Mouse (Mus musculus) myocyte (in vitro differentiated cells): ENCODE measurements around the gene Tarbp2. TPM values are rescaled to one million over a fixed set of nuclear protein-coding genes. Genes with fewer than 3 reads are reported as not detected.

Experiments used
- H3K27me3 ChIP-seq: one replicate; pipeline ENCODE4 v1.6.1; 2011; ENCODE audit not compliant: control insufficient read depth, insufficient read depth, insufficient read length
- H3K36me3 ChIP-seq: one replicate; pipeline ENCODE4 v1.6.1; 2011; ENCODE audit not compliant: control insufficient read depth, insufficient read depth
- H3K4me2 ChIP-seq: one replicate; pipeline ENCODE4 v1.6.1; 2011; ENCODE audit warnings: low read depth, control low read depth
- H3K4me3 ChIP-seq: one replicate; pipeline ENCODE4 v1.5.1; 2011; ENCODE audit warnings: mild to moderate bottlenecking, control low read depth, moderate library complexity
- H3K79me2 ChIP-seq: one replicate; pipeline ENCODE4 v1.6.1; 2011; ENCODE audit not compliant: control insufficient read depth, insufficient read depth
- H3ac ChIP-seq: one replicate; pipeline ENCODE4 v1.6.1; 2011; ENCODE audit not compliant: control insufficient read depth, insufficient read length
- CEBPB ChIP-seq: IDR thresholded peaks from 2 replicates; pipeline ENCODE4 v1.6.1; 2011; ENCODE audit warnings: mild to moderate bottlenecking, moderate library complexity; ENCODE audit not compliant: poor library complexity, insufficient read depth, severe bottlenecking
- E2F4 ChIP-seq: IDR thresholded peaks from one replicate; pipeline ENCODE4 v1.6.1; 2011; ENCODE audit warnings: mild to moderate bottlenecking, control low read depth, moderate library complexity; ENCODE audit not compliant: insufficient read depth
- MAX ChIP-seq: IDR thresholded peaks from one replicate; pipeline ENCODE4 v1.6.1; 2011; ENCODE audit warnings: low read depth, mild to moderate bottlenecking, control low read depth
- MYOD1 ChIP-seq, 3 experiments: IDR thresholded peaks; one replicate each; pipeline ENCODE4 v1.6.1; 2011; ENCODE audit warnings: control low read depth in 2 of 3, low read depth in 2 of 3, mild to moderate bottlenecking in 2 of 3, moderate library complexity in 1 of 3; ENCODE audit not compliant: insufficient read length in 2 of 3, control insufficient read depth in 1 of 3
- MYOG ChIP-seq, 3 experiments: IDR thresholded peaks; one replicate each; pipeline ENCODE4 v1.6.1; 2011; ENCODE audit warnings: control low read depth in 2 of 3, low read depth in 2 of 3, mild to moderate bottlenecking in 2 of 3; ENCODE audit not compliant: insufficient read length in 2 of 3, control insufficient read depth in 1 of 3, insufficient read depth in 1 of 3
- POLR2A ChIP-seq: IDR thresholded peaks from one replicate; pipeline ENCODE4 v1.6.1; 2011; ENCODE audit warnings: low read depth, mild to moderate bottlenecking, control low read depth, moderate library complexity; ENCODE audit not compliant: insufficient read length
- POLR2AphosphoS2 ChIP-seq: IDR thresholded peaks from one replicate; pipeline ENCODE4 v1.6.1; 2011; ENCODE audit warnings: low read depth, control low read depth; ENCODE audit not compliant: insufficient read length
- REST ChIP-seq: IDR thresholded peaks from one replicate; pipeline ENCODE4 v1.6.1; 2011; ENCODE audit warnings: mild to moderate bottlenecking, control low read depth, moderate library complexity; ENCODE audit not compliant: insufficient read depth, insufficient read length
- SRF ChIP-seq: IDR thresholded peaks from one replicate; pipeline ENCODE4 v1.6.1; 2011; ENCODE audit warnings: low read depth; ENCODE audit not compliant: control insufficient read depth, insufficient read length
- TCF12 ChIP-seq: IDR thresholded peaks from one replicate; pipeline ENCODE4 v1.6.1; 2011; ENCODE audit warnings: mild to moderate bottlenecking, control low read depth; ENCODE audit not compliant: poor library complexity, insufficient read depth, severe bottlenecking
- TCF3 ChIP-seq: IDR thresholded peaks from one replicate; pipeline ENCODE4 v1.6.1; 2011; ENCODE audit warnings: low read depth, control low read depth; ENCODE audit not compliant: insufficient read length
- USF1 ChIP-seq: IDR thresholded peaks from one replicate; pipeline ENCODE4 v1.6.1; 2011; ENCODE audit warnings: low read depth, mild to moderate bottlenecking, control low read depth, moderate library complexity
- polyA plus RNA-seq: library from polyadenylated mRNA; unstranded; fragments of >200 nt; fragmentation: generic; extraction: Trizol; gene quantifications from one replicate; pipeline ENCODE4 v1.2.1, GENCODE M21; 2012; ENCODE audit warnings: missing spikeins

Tarbp2 gene
- polyA plus RNA-seq, 1 experiment = 76.2 TPM

- H3K36me3 ChIP-seq = peaks cover 60% of the 10 kb centered on the region
- H3K4me2 ChIP-seq = no peak overlapping the region
- no peaks in the 10 kb centered on the region for H3K27me3 ChIP-seq
- TF ChIP-seq REST (no peak), SRF (no peak), TCF12 (no peak), TCF3 (no peak), E2F4 (no peak), POLR2A (no peak), USF1 (no peak), MAX (no peak), POLR2AphosphoS2 (no peak), CEBPB (no peak), MYOG (IDR thresholded peaks at IDR 0.05; ENCODE audit: control insufficient read depth in 1 of 3, insufficient read depth in 1 of 3, insufficient read length in 2 of 3, low read depth in 2 of 3) (peak in 2 of 3 experiments; percentile 38 to 74), MYOD1 (IDR thresholded peaks at IDR 0.05; ENCODE audit: control insufficient read depth in 1 of 3, insufficient read length in 2 of 3, low read depth in 2 of 3) (peak in 2 of 3 experiments; percentile 62 to 81)
- no peak overlapping the region for H3ac ChIP-seq
- no peaks in the 10 kb centered on the region for H3K79me2 ChIP-seq
- H3K4me3 ChIP-seq = no peak overlapping the region
Measured at GRCm38 (mm10) chr15:102546677-102547427, 28.9 kb downstream of the Tarbp2 start.

DNA sequence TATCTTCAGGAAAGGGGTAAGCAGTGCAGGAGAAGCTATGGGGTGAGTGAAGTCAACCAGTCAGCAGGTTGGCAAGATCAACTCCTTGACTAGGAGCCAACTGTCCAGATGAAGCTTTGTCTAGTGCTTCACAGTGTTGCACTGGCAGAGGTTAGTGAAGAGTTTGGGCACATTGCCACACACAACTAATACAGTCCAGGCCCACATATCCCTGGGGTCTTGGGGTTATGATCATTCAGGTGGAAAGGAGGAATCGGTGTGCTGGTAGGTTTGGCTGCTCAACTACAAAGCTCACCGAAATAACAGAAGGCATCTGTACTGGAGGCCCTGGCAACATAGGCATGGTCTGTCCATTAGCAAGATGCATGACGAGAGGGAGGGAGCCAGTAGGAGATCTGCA is 29.5 kb downstream of the Tarbp2 start:
- H3K4me2 ChIP-seq = no peak overlapping the region
- H3K79me2 ChIP-seq = no peaks in the 10 kb centered on the region
- no peaks in the 10 kb centered on the region for H3K27me3 ChIP-seq
- H3K36me3 ChIP-seq = peaks cover 64% of the 10 kb centered on the region
- no peak for TF ChIP-seq TCF3
- TF ChIP-seq TCF12 = no peak
- H3K4me3 ChIP-seq = no peak overlapping the region
- H3ac ChIP-seq = no peak overlapping the region

DNA sequence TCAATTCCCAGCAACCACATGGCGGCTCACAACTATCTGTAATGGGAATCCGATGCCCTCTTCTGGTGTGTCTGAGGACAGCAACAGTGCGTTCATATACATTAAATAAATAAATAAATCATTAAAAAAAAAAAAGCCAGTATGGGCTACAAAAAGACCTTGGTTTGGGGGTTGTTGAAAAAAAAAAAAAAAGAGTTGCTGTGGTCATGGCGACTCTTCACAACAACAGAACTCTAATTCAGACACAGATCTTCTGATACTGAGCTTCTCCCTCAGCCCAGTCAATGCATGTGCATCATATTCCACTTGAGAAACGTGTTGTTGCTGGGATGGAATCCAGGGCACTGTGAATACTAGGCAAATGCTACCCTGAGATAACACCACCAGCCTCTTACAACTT is 34.6 kb downstream of the Tarbp2 start:
- H3K27me3 ChIP-seq = no peaks in the 10 kb centered on the region
- H3ac ChIP-seq = no peak overlapping the region
- H3K36me3 ChIP-seq = peaks cover 61% of the 10 kb centered on the region
- no peak for TF ChIP-seq USF1
- TF ChIP-seq E2F4 = no peak
- no peak for TF ChIP-seq MYOD1 (IDR thresholded peaks at IDR 0.05; ENCODE audit: control insufficient read depth in 1 of 3, insufficient read length in 2 of 3, low read depth in 2 of 3)
- TF ChIP-seq MAX = no peak
- no peak for TF ChIP-seq TCF3
- TF ChIP-seq REST = no peak
- TF ChIP-seq MYOG (IDR thresholded peaks at IDR 0.05; ENCODE audit: control insufficient read depth in 1 of 3, insufficient read depth in 1 of 3, insufficient read length in 2 of 3, low read depth in 2 of 3) = no peak
- no peak for TF ChIP-seq TCF12
- no peak for TF ChIP-seq POLR2A
- no peak for TF ChIP-seq SRF
- no peak overlapping the region for H3K4me3 ChIP-seq
- H3K4me2 ChIP-seq = no peak overlapping the region
- H3K79me2 ChIP-seq = no peaks in the 10 kb centered on the region

DNA sequence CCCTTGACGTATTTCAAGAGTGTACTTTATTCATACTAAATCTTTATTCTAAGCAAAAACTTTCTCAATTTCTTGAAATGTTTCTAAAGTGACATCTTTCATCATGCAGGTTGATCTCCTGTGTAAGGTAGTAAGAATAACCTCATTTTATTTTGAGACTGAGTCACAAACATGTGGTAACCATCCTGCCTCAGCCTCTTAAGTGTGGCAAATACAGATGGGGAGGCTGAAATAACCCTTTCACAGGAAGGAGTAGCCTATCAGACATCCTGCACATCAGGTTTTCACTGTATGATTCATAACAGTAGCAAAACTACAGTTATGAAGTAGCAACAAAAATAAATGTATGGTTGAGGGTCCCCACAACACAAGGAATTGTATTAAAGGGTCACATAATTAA is 37.6 kb downstream of the Tarbp2 start:
- Histone ChIP-seq H3K79me2 (no peaks in the 10 kb centered on the region), H3ac (no peak overlapping the region), H3K27me3 (no peaks in the 10 kb centered on the region), H3K36me3 (peaks cover 58% of the 10 kb centered on the region), H3K4me3 (no peak overlapping the region), H3K4me2 (no peak overlapping the region)
- TF ChIP-seq MAX (no peak), TCF3 (no peak), POLR2AphosphoS2 (no peak), MYOD1 (IDR thresholded peaks at IDR 0.05; ENCODE audit: control insufficient read depth in 1 of 3, insufficient read length in 2 of 3, low read depth in 2 of 3) (no peak), REST (no peak), POLR2A (no peak), SRF (no peak)

DNA sequence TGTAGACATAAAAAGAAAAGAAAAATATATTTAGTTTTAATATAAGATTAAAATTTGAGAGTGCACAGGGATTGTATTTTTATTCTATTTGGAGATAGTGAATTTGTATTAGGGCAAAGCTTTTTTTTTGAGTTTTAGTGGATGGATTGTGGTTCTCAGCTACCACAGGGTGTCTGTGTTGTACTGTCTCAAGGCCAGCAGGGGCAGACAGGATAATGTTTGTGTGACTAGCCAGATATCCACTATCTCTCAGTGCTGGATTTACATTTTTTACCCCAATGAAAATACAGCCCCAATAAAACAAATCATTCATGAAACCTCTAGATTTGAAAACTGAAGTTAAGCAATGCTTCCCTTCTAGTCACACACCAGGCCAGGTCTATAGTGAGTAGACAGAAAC is 39.6 kb downstream of the Tarbp2 start:
- H3K4me3 ChIP-seq = no peak overlapping the region
- no peak overlapping the region for H3ac ChIP-seq
- no peaks in the 10 kb centered on the region for H3K27me3 ChIP-seq
- H3K79me2 ChIP-seq = no peaks in the 10 kb centered on the region
- TF ChIP-seq E2F4 (no peak), SRF (no peak), POLR2AphosphoS2 (no peak), POLR2A (no peak), MYOG (IDR thresholded peaks at IDR 0.05; ENCODE audit: control insufficient read depth in 1 of 3, insufficient read depth in 1 of 3, insufficient read length in 2 of 3, low read depth in 2 of 3) (no peak), CEBPB (no peak), REST (no peak), TCF12 (no peak), TCF3 (no peak), MYOD1 (IDR thresholded peaks at IDR 0.05; ENCODE audit: control insufficient read depth in 1 of 3, insufficient read length in 2 of 3, low read depth in 2 of 3) (no peak), USF1 (no peak), MAX (no peak)
- peaks cover 53% of the 10 kb centered on the region for H3K36me3 ChIP-seq
- no peak overlapping the region for H3K4me2 ChIP-seq
